Mouse (Mus musculus): ENCODE measurements around the gene Scn5a. TPM values are rescaled to one million over a fixed set of nuclear protein-coding genes. Genes with fewer than 3 reads are reported as not detected.

Scn5a gene
- polyA plus RNA-seq, 1 experiment: 6.4 TPM

- Histone ChIP-seq H3K4me3 (ENCODE audit: control insufficient read depth, insufficient read depth, low read length) (no peak overlapping the region), H3K27me3 (ENCODE audit: control insufficient read depth, insufficient read depth, low read length) (no peaks in the 10 kb centered on the region), H3K36me3 (ENCODE audit: control insufficient read depth, insufficient read depth, low read length) (no peaks in the 10 kb centered on the region), H3K27ac (ENCODE audit: control insufficient read depth, insufficient read depth, low read length) (no peak overlapping the region), H3K4me1 (replicated peaks; ENCODE audit: control insufficient read depth, insufficient read depth, low read length) (peaks cover 55% of the 10 kb centered on the region)
- WGBS: 87% methylated on average over 8 of the region's 8 CpGs
- TF ChIP-seq POLR2A (IDR thresholded peaks at IDR 0.05; ENCODE audit: control insufficient read depth, extremely low read depth, insufficient read depth, low read length, poor library complexity) (no peak), CTCF (IDR thresholded peaks at IDR 0.05; ENCODE audit: borderline replicate concordance, control insufficient read depth, extremely low read depth, insufficient read depth, low read length, poor library complexity) (no peak)
- DNase-seq: no peak
Measured at GRCm38 (mm10) chr9:119479297-119479696, 99.5 kb downstream of the Scn5a start.

GRCm38 (mm10) chr9:119478345-119478744, 100.5 kb downstream of the Scn5a start:
- Histone ChIP-seq H3K36me3 (ENCODE audit: control insufficient read depth, insufficient read depth, low read length) (no peaks in the 10 kb centered on the region), H3K27me3 (ENCODE audit: control insufficient read depth, insufficient read depth, low read length) (no peaks in the 10 kb centered on the region), H3K27ac (ENCODE audit: control insufficient read depth, insufficient read depth, low read length) (no peak overlapping the region), H3K4me3 (ENCODE audit: control insufficient read depth, insufficient read depth, low read length) (no peak overlapping the region), H3K4me1 (replicated peaks; ENCODE audit: control insufficient read depth, insufficient read depth, low read length) (peaks cover 46% of the 10 kb centered on the region)
- no peak for TF ChIP-seq POLR2A (IDR thresholded peaks at IDR 0.05; ENCODE audit: control insufficient read depth, extremely low read depth, insufficient read depth, low read length, poor library complexity)
- TF ChIP-seq CTCF (IDR thresholded peaks at IDR 0.05; ENCODE audit: borderline replicate concordance, control insufficient read depth, extremely low read depth, insufficient read depth, low read length, poor library complexity): no peak
- no peak for DNase-seq
- WGBS: 55% methylated on average over 11 of the region's 11 CpGs

- Histone ChIP-seq H3K36me3 (ENCODE audit: control insufficient read depth, insufficient read depth, low read length) (no peaks in the 10 kb centered on the region), H3K27me3 (ENCODE audit: control insufficient read depth, insufficient read depth, low read length) (no peaks in the 10 kb centered on the region), H3K4me3 (ENCODE audit: control insufficient read depth, insufficient read depth, low read length) (no peak overlapping the region), H3K4me1 (replicated peaks; ENCODE audit: control insufficient read depth, insufficient read depth, low read length) (peaks cover 40% of the 10 kb centered on the region), H3K27ac (ENCODE audit: control insufficient read depth, insufficient read depth, low read length) (no peak overlapping the region)
- no peak for DNase-seq
- no peak for TF ChIP-seq CTCF (IDR thresholded peaks at IDR 0.05; ENCODE audit: borderline replicate concordance, control insufficient read depth, extremely low read depth, insufficient read depth, low read length, poor library complexity)
- TF ChIP-seq POLR2A (IDR thresholded peaks at IDR 0.05; ENCODE audit: control insufficient read depth, extremely low read depth, insufficient read depth, low read length, poor library complexity): no peak
- 48% methylated on average over 6 of the region's 6 CpGs for WGBS
Measured at GRCm38 (mm10) chr9:119477754-119478153, 101.1 kb downstream of the Scn5a start.

GRCm38 (mm10) chr9:119474717-119475611, 103.9 kb downstream of the Scn5a start:
- H3K27ac ChIP-seq (ENCODE audit: control insufficient read depth, insufficient read depth, low read length): no peak overlapping the region

GRCm38 (mm10) chr9:119473608-119474164, 105.1 kb downstream of the Scn5a start:
- TF ChIP-seq CTCF (IDR thresholded peaks at IDR 0.05; ENCODE audit: borderline replicate concordance, control insufficient read depth, extremely low read depth, insufficient read depth, low read length, poor library complexity) (no peak), POLR2A (IDR thresholded peaks at IDR 0.05; ENCODE audit: control insufficient read depth, extremely low read depth, insufficient read depth, low read length, poor library complexity) (no peak)
- no peak for DNase-seq
- Histone ChIP-seq H3K4me1 (replicated peaks; ENCODE audit: control insufficient read depth, insufficient read depth, low read length) (peaks cover 36% of the 10 kb centered on the region), H3K4me3 (ENCODE audit: control insufficient read depth, insufficient read depth, low read length) (no peak overlapping the region), H3K27me3 (ENCODE audit: control insufficient read depth, insufficient read depth, low read length) (no peaks in the 10 kb centered on the region), H3K27ac (ENCODE audit: control insufficient read depth, insufficient read depth, low read length) (no peak overlapping the region), H3K36me3 (ENCODE audit: control insufficient read depth, insufficient read depth, low read length) (no peaks in the 10 kb centered on the region)
- WGBS: 89% methylated on average over 9 of the region's 9 CpGs

More at GRCm38 (mm10) chr9:119474717-119475611, 103.9 kb downstream of the Scn5a start:
- H3K36me3 ChIP-seq (ENCODE audit: control insufficient read depth, insufficient read depth, low read length): no peaks in the 10 kb centered on the region
- no peak overlapping the region for H3K4me3 ChIP-seq (ENCODE audit: control insufficient read depth, insufficient read depth, low read length)
- H3K4me1 ChIP-seq (replicated peaks; ENCODE audit: control insufficient read depth, insufficient read depth, low read length): peaks cover 33% of the 10 kb centered on the region
- 77% methylated on average over 15 of the region's 15 CpGs for WGBS
- no peaks in the 10 kb centered on the region for H3K27me3 ChIP-seq (ENCODE audit: control insufficient read depth, insufficient read depth, low read length)
- no peak for TF ChIP-seq CTCF (IDR thresholded peaks at IDR 0.05; ENCODE audit: borderline replicate concordance, control insufficient read depth, extremely low read depth, insufficient read depth, low read length, poor library complexity)
- TF ChIP-seq POLR2A (IDR thresholded peaks at IDR 0.05; ENCODE audit: control insufficient read depth, extremely low read depth, insufficient read depth, low read length, poor library complexity): no peak
- no peak for DNase-seq

DNA sequence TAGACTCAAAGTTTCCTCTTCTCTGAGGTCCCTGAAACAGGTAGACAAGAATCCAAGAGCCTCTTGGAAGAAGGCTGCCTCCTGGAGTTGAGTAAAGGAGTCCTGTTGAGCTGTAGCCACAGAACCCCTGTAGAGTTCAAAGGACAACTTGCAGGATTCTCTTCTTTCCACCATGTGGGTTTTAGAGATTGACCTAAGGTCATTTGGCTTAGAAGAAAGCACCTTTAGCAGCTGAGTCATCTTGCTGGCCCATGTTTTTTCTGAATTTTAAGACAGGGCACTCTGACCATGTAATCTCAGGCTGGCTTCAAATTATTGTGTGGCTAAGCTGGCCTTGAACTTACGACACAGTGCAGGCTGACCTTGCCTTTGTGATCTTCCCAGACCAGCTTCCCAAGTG, 105.8 kb downstream of the Scn5a start:
- TF ChIP-seq CTCF (IDR thresholded peaks at IDR 0.05; ENCODE audit: borderline replicate concordance, control insufficient read depth, extremely low read depth, insufficient read depth, low read length, poor library complexity) (no peak), POLR2A (IDR thresholded peaks at IDR 0.05; ENCODE audit: control insufficient read depth, extremely low read depth, insufficient read depth, low read length, poor library complexity) (no peak)
- H3K4me1 ChIP-seq (replicated peaks; ENCODE audit: control insufficient read depth, insufficient read depth, low read length): peaks cover 34% of the 10 kb centered on the region

More for the DNA sequence above, 105.8 kb downstream of the Scn5a start:
- H3K27ac ChIP-seq (ENCODE audit: control insufficient read depth, insufficient read depth, low read length): no peak overlapping the region
- no peaks in the 10 kb centered on the region for H3K27me3 ChIP-seq (ENCODE audit: control insufficient read depth, insufficient read depth, low read length)
- no peaks in the 10 kb centered on the region for H3K36me3 ChIP-seq (ENCODE audit: control insufficient read depth, insufficient read depth, low read length)
- DNase-seq: no peak
- no peak overlapping the region for H3K4me3 ChIP-seq (ENCODE audit: control insufficient read depth, insufficient read depth, low read length)
- WGBS: 98% methylated on average over 1 of the region's 1 CpGs
